Mouse (Mus musculus) bone marrow macrophage, adult 2 months (primary cell): ENCODE data around the gene Xntrpc.

Experiments used
- CTCF ChIP-seq: IDR thresholded peaks from 2 replicates; pipeline ENCODE4 v1.5.1; 2012; ENCODE audit warnings: low read depth, mild to moderate bottlenecking, low read length, moderate library complexity
- POLR2A ChIP-seq: IDR thresholded peaks from 2 replicates; pipeline ENCODE4 v1.6.1; 2012; ENCODE audit warnings: mild to moderate bottlenecking, low read depth, low read length, borderline replicate concordance

DNA sequence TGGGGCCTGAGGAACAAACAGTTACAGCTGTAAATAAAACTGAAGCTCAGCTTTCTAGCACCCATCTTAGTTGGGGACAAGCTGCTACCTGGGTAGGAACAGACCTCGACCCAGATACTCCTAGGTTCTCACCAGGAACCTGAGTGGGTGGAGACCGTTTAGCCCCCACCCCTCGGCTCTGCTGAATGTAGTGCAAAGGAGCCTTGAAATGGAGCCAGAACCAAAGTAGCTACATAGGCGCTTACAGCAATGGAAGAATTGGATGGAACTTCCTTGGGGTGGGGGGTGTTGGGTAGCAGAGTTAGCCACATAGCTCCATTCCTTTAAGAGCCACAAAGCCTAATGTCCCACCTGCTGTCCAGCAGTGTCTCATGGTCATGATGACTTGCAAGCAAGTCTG lies 48.6 kb upstream of the Xntrpc start:
- TF ChIP-seq CTCF (no peak), POLR2A (no peak)
